Mouse (Mus musculus) heart, adult 18-20 months (tissue): ENCODE measurements around the gene Gse1. TPM values are rescaled to one million over a fixed set of nuclear protein-coding genes. Genes with fewer than 3 reads are reported as not detected.

Source experiments
- DNase-seq, 2 experiments: peaks; one replicate each; pipeline ENCODE4 v3.0.0; 2021 to 2022; ENCODE audit warnings: mixed read lengths in 1 of 2
- total RNA-seq, 2 experiments: library from RNA; stranded (reverse); gene quantifications; 2 replicates each; pipeline ENCODE4 v1.2.3; 2021

Gse1 gene
- total RNA-seq, 2 experiments from 2014 or later: 15.5 to 16.0 TPM

DNA sequence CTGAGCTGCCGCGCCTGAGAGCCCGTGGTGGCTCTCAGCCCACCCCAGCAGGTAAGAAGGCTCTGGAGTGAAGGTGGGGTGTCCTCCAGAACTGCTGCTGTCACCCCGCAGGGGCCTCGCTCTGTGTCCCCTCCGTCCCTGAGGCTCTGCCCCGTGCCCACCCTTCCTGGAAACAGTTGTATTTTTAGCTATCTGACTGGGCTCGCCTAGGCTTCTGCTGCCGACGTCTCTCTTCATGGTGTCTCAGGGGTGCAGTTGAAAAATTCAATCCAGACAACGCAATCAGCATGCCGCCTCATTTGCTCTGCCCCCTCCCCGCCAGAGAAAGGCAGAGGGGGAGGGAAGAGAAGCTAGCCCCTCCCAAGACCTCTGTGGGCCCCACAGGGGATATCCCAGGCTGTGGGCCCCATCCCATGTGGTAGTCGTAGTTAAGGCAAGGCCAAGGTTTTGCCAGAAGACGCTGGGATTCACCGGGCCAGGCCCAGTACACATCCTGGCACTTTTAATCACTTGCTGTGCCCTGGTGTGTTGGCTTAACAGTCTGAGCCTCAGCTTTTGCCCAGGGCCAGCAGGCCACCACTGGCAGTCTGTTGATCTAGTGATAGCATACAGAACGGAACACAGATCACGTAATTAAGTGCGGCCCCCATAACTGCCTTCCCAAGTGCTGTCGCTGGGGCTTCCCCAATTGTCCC is 328.1 kb downstream of the Gse1 start:
- DNase-seq: peak in 1 of 2 experiments; percentile 47

DNA sequence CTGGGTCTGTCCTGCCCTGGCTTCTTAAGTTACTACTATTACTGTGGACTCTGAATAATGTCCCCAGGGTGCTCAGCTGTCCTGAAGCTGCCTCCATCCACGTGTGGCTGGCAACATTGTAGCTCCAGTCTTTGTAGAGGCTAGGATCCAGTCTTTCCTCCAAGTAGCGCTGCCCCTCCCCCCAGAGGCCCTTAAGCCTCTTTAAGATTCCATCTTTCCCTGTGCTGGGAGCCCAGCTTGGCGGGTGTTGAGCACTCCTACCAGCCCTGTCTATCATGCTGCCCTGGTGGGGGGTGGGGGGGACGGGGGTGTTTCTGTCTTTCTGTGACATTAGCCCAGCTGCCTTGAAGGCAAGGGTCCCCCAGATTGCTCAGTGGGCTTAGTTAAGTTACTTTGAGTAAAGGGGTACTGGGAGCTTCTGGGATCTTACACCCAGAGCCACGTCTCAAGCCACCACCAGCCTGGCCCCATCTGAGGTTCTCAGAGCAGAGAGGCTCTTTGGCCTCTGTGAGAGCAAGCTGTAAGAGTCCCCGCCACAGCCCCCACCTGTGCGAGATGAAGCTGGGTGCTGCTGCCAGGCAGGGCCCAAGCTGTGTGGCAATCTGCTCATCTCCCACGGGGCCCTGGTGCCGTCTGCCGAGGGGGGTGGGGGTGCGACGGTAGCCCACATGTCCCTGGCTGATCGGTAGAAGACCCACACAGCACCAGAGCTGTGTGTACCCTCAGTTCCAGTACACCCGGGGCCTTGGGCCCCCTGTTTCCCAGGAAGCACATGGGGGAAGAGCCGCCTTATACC is 329.1 kb downstream of the Gse1 start:
- DNase-seq: no peak

DNA sequence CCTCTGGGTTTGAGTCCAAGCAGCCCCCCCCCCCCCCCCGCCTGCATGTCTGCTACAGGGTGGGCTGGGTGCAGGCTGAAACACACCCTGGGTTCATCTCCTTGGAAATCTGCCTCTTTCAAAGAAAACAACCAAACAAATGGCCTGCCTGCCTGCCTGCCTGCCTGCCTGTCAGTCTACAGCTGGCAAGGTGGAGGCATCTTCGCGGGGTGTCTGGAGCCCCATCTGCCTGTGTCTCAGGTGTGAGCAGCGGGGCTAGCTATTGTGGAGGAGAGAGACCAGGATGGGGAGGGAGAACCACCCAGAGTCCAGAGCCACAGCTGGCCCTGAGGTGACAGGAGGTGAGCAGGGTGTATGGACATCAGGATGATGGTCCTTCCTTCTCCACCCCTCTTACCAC is 329.9 kb downstream of the Gse1 start:
- no peak for DNase-seq

DNA sequence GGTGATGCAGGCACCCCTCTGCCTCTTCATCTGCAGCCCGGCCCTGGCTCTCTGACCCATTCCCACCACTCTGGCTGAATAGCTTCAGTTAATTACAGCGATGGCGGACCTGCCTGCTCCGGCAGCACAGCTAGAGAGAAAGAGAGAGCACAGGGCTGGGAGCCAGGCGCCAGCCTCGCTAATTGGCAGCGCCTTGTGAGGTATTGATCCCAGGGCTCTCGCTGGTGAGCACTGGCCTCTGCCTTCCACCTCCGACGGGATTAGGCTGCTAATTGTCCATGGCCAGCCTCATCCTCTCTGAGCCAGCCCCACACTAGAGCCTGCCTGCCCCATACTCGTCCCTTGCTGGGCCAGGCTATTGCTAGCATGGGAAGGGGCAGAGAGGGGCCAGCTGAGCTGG is 331.4 kb downstream of the Gse1 start:
- DNase-seq: no peak

DNA sequence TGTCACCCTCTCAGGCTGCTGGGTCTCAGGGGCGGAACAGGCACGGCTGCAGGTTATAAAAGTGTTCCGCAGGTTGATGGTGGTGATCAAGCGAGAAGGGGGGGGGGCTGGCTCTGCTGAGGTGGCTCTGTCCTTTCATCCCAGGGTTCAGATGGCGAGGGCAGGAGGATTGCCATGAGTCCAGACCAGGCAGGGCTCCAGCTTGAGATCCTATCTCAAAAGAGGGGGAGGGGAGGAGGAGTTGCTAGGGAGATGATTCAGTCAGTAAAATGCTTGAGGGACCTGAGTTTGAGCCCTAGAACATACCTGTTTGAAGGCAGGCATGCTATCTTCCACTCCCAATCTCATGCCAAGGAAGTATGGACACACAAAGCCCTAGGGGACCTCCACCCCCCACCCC is 332.3 kb downstream of the Gse1 start:
- DNase-seq: no peak

DNA sequence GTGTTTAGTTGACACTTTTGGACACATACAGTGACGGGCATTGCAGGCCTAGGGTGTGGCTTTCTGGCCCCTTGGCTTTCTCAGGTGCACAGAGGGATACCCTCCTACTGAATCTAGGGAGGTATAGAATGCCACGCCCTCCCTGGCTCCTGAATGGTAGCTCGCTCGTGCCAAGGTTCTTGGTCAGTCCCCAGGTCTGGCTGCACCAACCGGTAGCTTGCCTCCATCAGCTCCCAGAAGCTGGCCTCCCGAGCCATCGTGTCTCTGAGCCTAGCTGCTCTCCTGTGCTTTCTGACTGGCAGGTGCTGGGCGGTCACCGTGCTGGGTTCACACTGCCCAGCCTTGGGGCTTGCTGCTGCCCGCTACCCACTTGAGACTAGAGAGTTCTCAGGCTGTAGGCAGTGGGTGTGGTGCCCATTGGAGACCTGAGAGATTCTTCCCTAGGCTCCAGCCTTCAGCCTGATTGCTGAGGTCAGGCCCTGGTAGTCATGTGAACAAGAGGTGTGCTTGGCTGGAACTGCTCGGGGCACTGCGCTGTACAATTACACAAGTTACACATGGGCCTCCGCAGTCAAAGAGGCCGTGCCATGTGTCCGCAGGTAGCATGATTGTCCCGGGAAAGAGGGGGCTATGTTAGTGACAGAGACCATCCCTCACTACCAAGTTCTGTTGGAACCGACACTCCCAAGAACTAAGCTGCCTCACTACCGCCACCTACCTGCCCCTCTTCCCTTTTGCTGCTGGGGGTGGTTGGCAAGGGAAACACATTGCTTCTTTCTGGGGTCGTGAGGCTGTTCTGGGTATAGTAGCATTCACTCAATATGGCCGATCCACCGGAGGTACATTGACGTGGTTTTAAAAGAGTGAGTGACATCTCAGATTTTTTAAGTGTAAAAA is 333.5 kb downstream of the Gse1 start:
- DNase-seq: peak in 1 of 2 experiments; percentile 51

DNA sequence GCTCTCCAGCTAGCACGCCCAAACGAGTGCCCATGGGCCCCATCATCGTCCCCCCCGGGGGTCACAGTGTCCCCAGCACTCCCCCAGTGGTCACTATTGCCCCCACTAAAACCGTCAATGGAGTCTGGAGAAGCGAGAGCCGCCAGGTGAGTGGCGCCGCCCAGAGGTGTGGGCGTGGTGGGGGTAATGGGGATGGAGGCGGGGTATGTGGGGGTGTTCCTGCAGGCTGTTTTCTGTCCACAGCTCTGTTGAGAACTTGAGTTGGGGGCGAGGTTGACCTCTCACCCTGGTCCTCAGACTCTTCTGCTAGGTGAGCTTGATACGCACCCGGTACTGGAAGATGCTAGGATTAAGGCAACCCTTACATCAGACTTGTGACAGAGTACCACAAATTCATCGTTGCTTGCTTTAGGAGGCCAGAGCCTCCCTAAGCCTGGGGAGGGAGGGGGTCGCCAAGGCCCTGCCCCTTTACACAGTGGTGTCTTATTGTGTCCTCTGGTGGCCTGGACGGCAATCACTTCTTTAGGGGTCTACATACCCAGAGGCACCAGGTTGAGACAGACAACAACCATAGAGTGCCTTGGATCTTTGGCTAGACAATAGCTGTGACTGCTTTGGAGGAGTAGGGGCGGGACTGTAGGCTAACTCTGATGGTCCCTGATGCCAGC is 334.6 kb downstream of the Gse1 start:
- no peak for DNase-seq

DNA sequence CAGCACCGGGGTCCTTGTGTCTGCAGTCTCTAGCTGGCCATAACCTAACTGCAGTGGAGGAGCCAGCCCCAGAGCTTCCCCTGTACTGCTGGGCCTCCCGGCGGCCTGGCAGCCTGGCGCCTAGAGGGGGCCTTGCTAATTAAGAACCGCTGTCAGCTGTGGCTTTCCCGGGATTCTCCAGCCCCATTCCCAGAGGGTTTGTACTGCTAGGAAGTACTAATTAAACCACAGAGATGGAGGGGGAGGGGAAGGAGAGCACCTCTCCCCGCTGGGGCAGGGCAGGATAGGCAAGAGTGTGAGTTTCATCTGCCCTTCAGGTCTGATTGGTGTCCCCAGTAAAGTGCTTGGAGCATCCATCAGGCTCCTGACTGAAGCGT is 335.1 kb downstream of the Gse1 start:
- DNase-seq: no peak

DNA sequence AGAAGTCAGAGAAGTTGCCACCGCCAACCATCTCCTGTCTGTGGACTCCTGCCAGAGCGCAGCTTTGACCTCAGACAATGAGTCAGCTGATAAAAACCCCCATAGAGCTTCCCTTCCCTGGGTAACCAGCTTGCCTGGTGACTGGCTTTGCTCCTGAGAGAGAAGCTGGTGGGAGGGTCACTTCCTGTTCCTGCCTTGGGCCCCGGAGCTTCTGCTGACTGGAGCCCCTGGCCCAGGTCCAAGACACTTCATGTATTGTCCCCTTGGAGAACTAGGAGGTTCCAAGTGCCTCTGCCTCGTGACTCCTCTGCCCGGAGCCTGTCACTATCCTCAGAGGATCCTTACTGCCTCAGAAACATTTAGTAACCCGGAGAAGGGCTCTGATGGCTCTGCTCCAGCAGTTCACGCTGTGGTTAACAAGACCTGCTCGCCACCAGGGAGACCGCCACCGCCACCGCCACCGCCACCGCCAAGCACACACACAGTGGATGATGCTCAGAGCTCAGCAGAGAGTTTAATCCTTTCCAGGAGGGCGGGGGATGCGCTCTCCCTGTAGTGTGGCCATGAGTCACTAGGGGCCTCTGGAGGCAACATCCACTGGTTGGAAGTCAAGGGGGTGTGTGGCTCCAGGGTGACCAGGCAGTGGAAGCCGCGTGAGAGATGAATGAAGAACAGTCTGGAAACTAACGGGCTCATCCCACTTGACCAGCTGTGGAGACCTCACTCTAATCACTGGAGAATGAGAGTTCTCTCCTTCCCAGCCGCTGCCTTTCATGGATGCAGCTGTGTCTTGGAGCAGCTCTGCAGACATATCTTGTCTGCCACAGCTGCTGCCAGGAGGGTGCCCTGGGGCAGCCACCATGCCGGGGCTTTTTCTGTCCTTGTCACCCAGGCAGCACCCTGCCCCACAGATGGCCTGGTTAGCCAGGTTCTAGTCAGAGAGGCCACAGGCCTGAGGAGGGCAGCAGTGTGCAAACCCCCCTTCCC is 335.9 kb downstream of the Gse1 start:
- peak; percentile 92 to 96 for DNase-seq

DNA sequence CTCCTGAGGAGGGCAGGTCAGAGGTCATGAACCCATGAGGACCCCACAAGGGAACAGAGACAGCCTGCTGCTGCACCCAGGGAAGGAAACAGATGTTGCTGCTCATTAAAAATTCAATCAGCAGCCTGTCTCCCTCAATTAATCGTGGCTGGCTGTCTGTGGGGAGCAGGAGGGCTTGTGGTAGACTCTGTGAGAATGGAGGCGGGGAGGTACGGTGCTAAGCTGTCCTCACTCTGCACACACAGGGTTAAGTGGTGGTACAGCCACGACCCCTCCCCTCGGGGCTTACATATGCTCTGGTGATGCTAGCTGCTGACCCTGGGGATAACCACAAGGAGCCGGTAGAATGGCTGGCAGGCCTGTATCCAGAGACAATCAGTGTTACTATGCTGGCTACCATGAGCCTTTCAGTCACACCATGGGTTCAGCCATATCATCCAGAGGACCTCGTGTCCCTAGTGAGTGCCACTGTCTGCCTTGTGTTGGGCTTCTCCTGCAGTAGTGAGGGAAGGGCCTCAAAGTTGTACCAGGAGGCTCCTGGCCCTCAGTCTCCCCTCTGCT is 337.0 kb downstream of the Gse1 start:
- no peak for DNase-seq

DNA sequence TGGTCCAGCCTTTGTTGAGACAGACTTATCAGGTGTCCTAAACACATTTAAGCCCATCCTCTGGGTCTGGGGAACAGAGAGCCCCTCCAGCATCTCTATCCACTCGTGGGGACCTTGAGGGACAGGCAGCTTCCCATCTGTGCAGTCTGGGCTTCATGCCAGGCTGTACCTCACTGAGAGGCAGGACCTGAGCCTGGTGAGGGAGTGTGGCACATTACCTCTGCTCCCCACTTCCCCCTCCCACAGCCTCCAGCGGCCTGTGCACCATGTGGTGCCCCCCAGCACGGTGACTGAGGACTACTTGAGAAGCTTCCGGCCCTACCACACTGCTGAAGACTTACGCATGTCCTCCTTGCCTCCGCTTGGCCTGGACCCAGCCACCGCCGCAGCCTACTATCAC is 338.4 kb downstream of the Gse1 start:
- DNase-seq: no peak

DNA sequence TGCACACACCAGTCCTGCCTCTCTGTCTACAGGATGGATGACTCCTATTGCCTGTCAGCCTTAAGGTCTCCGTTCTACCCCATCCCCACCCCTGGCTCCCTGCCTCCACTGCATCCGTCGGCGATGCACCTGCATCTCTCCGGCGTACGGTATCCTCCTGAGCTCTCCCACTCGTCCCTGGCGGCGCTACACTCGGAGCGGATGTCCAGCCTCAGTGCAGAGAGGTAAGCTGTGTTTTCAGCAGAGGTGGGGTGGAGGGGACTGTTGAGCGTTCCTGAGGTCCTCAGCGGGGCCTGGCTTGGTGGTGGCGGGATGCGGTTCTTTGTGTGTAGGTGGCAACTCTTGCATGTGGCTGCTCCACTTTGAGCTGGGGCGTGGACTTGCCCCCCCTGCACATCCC is 339.5 kb downstream of the Gse1 start:
- no peak for DNase-seq

DNA sequence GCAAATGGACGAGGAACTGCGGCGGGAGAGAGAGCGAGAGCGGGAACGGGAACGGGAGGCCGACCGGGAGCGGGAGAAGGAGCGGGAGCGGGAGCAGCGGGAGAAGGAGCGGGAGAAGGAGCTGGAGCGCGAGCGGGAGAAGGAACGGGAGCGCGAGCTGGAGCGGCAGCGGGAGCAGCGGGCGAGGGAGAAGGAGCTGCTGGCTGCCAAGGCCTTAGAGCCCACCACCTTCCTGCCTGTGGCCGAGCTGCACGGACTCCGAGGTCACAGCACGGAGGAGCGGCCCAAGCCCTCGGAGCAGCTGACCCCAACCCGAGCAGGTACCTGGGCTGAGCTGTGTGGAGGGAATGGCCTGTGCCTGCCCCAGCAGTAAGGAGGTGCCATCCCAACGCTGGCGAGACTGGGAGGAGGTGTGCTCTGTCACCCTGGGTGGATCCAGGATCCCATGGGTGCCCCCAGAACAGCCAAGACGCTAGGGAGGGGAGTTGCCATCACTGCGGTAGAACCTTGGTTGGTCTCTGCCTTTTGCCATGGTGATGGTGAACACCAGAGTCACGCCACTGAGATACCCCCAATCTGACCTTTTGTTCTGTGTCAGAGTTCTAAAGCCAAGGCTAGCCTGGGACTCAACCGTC is 340.0 kb downstream of the Gse1 start:
- no peak for DNase-seq

DNA sequence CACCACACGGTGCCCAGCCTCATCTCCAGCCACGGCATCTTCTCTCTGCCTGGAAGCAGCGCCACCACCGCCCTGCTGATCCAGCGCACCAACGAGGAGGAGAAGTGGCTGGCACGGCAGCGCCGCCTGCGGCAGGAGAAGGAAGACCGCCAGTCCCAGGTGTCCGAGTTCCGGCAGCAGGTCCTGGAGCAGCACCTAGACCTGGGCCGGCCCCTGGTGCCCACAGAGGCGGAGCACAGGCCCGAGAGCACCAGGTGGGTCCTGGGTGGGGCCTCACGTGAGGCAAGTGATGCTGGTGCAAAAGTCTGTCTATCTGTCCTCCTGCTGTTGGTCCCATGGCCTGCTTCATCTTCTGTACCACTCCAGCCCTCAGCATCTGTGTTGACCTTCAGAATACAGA is 340.9 kb downstream of the Gse1 start:
- no peak for DNase-seq

DNA sequence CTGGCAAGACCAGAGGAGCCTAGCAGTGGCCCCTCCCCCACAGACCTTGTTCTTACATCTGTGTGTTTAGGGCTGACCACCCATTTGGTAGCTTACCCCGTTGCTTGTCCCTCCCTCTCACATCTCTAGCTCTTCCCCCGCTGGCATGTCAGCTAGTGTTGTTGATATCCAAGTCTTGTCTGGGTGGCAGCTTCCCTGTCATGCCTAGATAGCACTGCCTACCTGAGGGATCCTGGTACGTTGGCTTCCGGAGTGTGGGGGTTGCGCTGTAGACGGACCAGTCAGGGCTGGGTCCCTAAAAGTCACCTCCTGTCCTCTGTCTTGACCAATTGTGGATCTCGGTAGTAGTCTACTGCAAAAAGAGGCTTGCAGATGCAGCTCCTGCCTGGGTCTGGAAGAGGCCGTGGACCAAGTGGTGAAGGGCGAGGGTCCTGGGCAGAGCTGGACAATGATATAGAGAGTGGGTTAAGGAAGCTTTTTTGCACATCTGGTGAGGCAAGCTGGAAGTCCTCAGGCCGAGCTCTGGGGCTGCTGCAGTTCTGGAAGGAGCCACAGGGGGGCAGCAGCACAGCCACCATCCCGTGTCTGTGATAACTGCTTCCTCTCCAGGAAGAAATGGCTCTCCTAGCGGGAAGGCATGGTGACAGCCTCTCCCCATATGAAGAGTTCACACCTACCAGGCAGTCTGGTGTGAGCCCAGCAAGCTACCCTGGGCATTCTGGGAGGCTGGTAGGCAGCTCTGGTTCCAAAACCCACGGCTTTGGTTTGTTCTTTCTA is 341.9 kb downstream of the Gse1 start:
- peak; percentile 72 to 85 for DNase-seq

DNA sequence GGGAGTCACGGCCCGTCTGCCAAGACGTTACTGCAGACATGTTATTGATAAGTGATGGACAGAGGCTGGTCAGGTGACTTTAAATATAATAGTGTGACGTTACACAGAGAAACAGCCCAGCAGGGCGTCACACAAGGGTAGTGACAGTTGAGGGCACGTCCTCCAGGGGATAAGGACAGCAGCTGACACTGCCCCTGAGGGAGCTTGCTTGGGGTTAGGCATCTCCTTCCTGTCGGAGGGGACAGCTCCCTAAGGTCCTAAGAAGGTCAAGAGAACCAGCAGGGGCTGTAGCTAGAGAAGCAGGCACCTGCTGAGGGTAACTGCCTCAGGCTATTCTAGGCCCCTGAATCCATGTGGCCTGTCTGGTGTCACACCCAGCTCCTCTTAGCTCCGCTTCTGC is 343.3 kb downstream of the Gse1 start:
- no peak for DNase-seq

DNA sequence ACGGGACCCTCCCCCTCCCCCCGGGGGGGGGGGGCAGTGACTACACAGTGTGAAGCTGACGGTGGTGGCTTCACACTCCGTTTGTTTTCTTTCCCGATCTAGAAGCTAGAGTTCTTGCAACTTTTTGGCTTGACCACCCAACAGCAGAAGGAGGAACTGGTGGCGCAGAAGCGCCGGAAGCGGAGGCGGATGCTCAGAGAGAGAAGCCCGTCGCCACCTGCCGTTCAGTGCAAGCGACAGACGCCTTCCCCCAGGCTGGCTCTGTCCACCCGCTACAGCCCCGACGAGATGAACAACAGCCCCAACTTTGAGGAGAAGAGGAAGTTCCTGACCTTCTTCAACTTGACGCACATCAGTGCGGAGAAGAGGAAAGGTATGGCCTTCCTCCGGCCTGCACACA is 344.3 kb downstream of the Gse1 start:
- no peak for DNase-seq

DNA sequence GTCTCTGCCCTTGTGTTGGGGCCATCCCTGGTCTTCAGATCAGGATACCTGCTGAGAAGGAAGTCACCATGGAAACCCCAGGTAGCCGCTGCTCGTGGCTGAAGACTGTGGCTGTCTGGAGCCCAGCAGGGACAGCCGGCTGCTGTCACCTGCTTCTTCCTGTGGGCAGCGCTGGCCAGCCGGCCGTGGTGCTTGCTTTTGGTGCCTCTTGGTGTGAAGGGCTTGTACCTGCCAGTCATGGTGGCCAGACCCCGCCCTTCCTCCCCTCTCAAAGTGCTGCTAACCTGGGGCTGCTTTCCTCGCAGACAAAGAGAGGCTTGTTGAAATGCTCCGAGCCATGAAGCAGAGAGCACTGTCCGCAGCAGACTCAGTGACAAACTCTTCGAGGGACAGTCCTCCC is 345.6 kb downstream of the Gse1 start:
- no peak for DNase-seq

DNA sequence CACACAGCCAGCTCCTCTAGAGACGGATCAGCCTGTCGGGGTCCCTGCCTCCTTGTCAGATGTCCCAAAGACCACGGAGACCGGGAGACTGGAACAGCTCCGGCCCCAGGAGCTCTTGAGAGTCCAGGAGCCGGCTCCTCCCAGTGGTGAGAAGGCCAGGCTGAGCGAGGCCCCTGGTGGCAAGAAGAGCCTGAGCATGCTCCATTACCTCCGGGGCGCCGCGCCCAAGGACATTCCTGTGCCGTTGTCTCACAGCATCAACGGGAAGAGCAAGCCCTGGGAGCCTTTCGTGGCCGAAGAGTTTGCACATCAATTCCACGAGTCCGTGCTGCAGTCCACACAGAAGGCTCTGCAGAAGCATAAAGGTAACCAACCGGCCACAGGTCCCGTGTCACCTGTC is 346.7 kb downstream of the Gse1 start:
- DNase-seq: no peak
